Mouse (Mus musculus) stomach, postnatal 0 days (tissue): Measurements from ENCODE around the gene Tmem9. TPM values are rescaled to one million over a fixed set of nuclear protein-coding genes. Genes with fewer than 3 reads are reported as not detected.

Experiments used
- ATAC-seq: fragments of 200-750 bp; cut with Nextera tagmentation; 2 replicates; pipeline ENCODE4 v1.8.0; 2017; ENCODE audit not compliant: low FRiP score, low TSS enrichment
- DNase-seq: peaks from one replicate; pipeline ENCODE4 v3.0.0-alpha.2; 2016; ENCODE audit warnings: low spot score
- H3K27ac ChIP-seq: fragments of 300-500 bp; sonication (generic); replicated peaks from 2 replicates; pipeline ENCODE4 v1.5.1; 2014; ENCODE audit warnings: mild to moderate bottlenecking, control low read depth
- H3K27me3 ChIP-seq: fragments of 300-500 bp; sonication (generic); 2 replicates; pipeline ENCODE4 v1.6.1; 2014; ENCODE audit warnings: low read length; ENCODE audit not compliant: control insufficient read depth, insufficient read depth
- H3K36me3 ChIP-seq: fragments of 300-500 bp; sonication (generic); 2 replicates; pipeline ENCODE4 v1.6.1; 2014; ENCODE audit warnings: low read length, mixed read lengths; ENCODE audit not compliant: control insufficient read depth, insufficient read depth
- H3K4me1 ChIP-seq: fragments of 300-500 bp; sonication (generic); replicated peaks from 2 replicates; pipeline ENCODE4 v1.6.1; 2014; ENCODE audit warnings: antibody characterized with exemption; ENCODE audit not compliant: control insufficient read depth, insufficient read depth
- H3K4me2 ChIP-seq: fragments of 300-500 bp; sonication (generic); replicated peaks from 2 replicates; pipeline ENCODE4 v1.6.1; 2014; ENCODE audit warnings: low read depth, mild to moderate bottlenecking, control low read depth, moderate library complexity
- H3K4me3 ChIP-seq: fragments of 300-500 bp; sonication (generic); 2 replicates; pipeline ENCODE4 v1.5.1; 2014; ENCODE audit warnings: low read depth, low read length, control low read depth
- H3K9ac ChIP-seq: fragments of 300-500 bp; sonication (generic); 2 replicates; pipeline ENCODE4 v1.6.1; 2014; ENCODE audit warnings: mild to moderate bottlenecking, low read length, control low read depth, mixed read lengths
- H3K9me3 ChIP-seq: fragments of 300-500 bp; sonication (generic); 2 replicates; pipeline ENCODE4 v1.6.1; 2016; ENCODE audit warnings: low read length; ENCODE audit not compliant: control insufficient read depth
- CTCF ChIP-seq: IDR thresholded peaks from 2 replicates; pipeline ENCODE4 v1.5.1; 2016; ENCODE audit warnings: antibody characterized with exemption, low read depth, mild to moderate bottlenecking, moderate library complexity
- EP300 ChIP-seq: optimal IDR thresholded peaks from 2 replicates; pipeline ENCODE3; 2016; ENCODE audit warnings: antibody characterized with exemption
- WGBS: fragments of 180-500 bp; shearing (Covaris S2); extraction: QIAGEN DNeasy Blood & Tissue Kit; methylation state at CpG from one replicate; pipeline ENCODE4 v1.1.7; 2014; 5-methylcytosine and 5-hydroxymethylcytosine counted together
- polyA plus RNA-seq: library from polyadenylated mRNA; unstranded; fragments of >200 nt; fragmentation: Nextera tagmentation; extraction: Ambion mirVana; gene quantifications from 2 replicates; pipeline ENCODE4 v1.2.1, GENCODE M21; 2015

Tmem9 gene
- polyA plus RNA-seq, 1 experiment from 2014 or later = 65.9 TPM

GRCm38 (mm10) chr1:136001438-136001837 is 6.5 kb upstream of the Tmem9 start:
- Histone ChIP-seq H3K4me2 (no peak overlapping the region), H3K4me1 (no peaks in the 10 kb centered on the region), H3K4me3 (no peak overlapping the region), H3K27ac (no peak overlapping the region), H3K27me3 (no peaks in the 10 kb centered on the region), H3K9me3 (no peaks in the 10 kb centered on the region), H3K36me3 (no peaks in the 10 kb centered on the region), H3K9ac (no peak overlapping the region)
- WGBS = 61% methylated on average over 2 of the region's 2 CpGs
- TF ChIP-seq CTCF = no peak
- no peak for TF ChIP-seq EP300
- no peak for DNase-seq
- no peak for ATAC-seq

DNA sequence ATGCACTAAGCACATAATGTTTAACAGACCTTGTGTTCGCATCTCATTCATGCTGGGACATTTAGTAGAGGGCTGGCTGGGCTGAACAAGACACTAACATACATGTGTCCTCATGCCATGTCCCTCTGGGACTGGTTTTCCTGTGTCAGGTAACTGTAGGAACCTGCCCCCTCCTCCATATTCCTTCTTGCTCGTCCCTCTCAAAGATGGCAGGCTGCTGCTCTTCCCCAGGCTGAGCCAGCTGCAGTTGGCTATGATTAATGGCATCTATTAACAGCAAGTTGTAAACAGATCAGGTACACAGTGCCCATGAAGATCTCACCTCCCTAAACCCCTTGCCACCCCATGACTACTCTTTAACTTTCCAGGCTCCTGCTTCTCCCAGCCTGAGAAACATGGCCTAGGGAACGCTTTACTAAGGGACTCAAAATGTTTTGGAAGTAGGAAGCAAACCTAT is 1.6 kb upstream of the Tmem9 start, which contains the start of gene Igfn1:
Gene Igfn1 (minus strand): TSS at position 51 of the 457 bp plus-strand sequence.
- H3K27ac ChIP-seq = no peak within 1 kb of the TSS
- H3K4me1 ChIP-seq = no peaks in the 10 kb centered on the region
- WGBS = 81% methylated on average over 3 of the region's 3 CpGs
- H3K4me2 ChIP-seq = peak within 1 kb of the TSS; percentile 87
- H3K4me3 ChIP-seq = no peak within 1 kb of the TSS
- H3K9me3 ChIP-seq = no peaks in the 10 kb centered on the region
- TF ChIP-seq CTCF (no peak), EP300 (no peak)
- no peaks in the 10 kb centered on the region for H3K36me3 ChIP-seq
- DNase-seq = no peak
- no peak within 1 kb of the TSS for H3K9ac ChIP-seq
- ATAC-seq = no peak
- no peaks in the 10 kb centered on the region for H3K27me3 ChIP-seq

DNA sequence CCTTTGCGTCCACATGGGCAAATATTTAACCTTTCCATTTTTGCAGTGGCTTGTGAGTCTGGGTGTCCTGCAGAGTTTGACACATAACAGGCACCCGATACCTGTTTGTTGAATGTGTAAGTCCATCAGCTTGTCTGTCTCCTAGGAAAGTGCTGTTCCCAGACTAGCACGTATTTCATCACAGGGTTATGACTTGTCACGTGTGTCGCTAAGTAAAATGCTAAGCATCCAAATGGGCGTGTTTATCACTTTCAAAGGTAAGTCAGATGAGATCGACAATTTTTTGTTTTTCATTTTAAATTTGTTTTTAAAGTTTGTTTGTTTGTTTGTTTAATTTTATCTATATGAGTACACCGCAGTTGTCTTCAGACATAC is 196 bp downstream of the Tmem9 start:
- Histone ChIP-seq H3K4me3 (peak overlapping the region; percentile 47), H3K27ac (no peak overlapping the region), H3K4me1 (no peaks in the 10 kb centered on the region), H3K9me3 (no peaks in the 10 kb centered on the region), H3K36me3 (no peaks in the 10 kb centered on the region), H3K27me3 (no peaks in the 10 kb centered on the region), H3K4me2 (peak overlapping the region; percentile 87), H3K9ac (no peak overlapping the region)
- DNase-seq (no peak), ATAC-seq (no peak; the same call in 1 of the 2 replicates)
- TF ChIP-seq EP300 (no peak), CTCF (no peak)
- WGBS = 15% methylated on average over 8 of the region's 8 CpGs

DNA sequence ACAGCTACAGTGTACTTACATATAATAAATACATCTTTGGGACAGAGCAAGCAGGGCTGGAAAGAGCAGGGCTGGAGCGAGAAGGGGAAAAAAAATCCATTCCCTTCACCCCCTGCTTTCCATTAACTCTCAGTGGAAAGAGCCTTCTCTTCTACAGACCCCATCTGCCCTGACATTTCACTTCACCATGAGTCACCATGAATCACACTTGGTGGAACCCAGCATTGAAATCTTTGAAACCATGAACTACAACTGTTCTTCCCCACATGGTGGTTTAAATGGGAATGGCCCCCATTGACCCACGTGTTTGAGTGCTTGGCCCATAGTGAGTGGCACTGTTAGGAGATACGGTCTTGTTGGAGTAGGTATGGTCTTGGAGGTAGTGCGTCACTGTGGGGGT is 2.3 kb downstream of the Tmem9 start:
- Histone ChIP-seq H3K9ac (no peak overlapping the region), H3K27me3 (no peaks in the 10 kb centered on the region), H3K36me3 (no peaks in the 10 kb centered on the region), H3K4me2 (no peak overlapping the region), H3K4me3 (no peak overlapping the region), H3K27ac (no peak overlapping the region), H3K9me3 (no peaks in the 10 kb centered on the region), H3K4me1 (no peaks in the 10 kb centered on the region)
- WGBS = 94% methylated on average over 4 of the region's 4 CpGs
- DNase-seq = no peak
- ATAC-seq = no peak
- TF ChIP-seq EP300 (no peak), CTCF (no peak)

DNA sequence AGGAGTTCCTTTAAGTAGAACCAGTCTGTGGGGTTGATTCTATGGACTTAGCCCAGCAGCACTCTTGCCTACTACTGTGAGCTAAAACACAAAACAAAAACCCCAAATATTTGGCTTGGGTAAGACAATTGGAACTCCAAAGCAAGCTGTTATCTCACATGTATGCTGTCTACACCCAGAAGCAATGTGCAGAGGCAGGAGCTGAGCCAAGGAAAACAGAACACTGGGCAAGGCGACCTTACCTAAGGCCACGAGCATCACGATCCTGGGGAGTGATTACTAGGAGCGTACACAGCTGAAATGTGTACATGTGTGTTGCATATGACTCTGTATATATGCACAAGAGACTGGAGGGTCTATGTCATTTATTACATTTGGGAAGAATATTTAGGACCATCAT is 5.6 kb downstream of the Tmem9 start:
- no peak for ATAC-seq
- no peak overlapping the region for H3K9ac ChIP-seq
- TF ChIP-seq CTCF = no peak

GRCm38 (mm10) chr1:136014796-136015502 is 7.0 kb downstream of the Tmem9 start:
- Histone ChIP-seq H3K36me3 (no peaks in the 10 kb centered on the region), H3K27me3 (no peaks in the 10 kb centered on the region), H3K4me3 (no peak overlapping the region), H3K4me2 (no peak overlapping the region), H3K27ac (no peak overlapping the region), H3K9me3 (no peaks in the 10 kb centered on the region), H3K4me1 (no peaks in the 10 kb centered on the region), H3K9ac (no peak overlapping the region)
- no peak for TF ChIP-seq CTCF
- TF ChIP-seq EP300 = no peak
- 56% methylated on average over 2 of the region's 2 CpGs for WGBS
- ATAC-seq (no peak), DNase-seq (no peak)

More for the DNA sequence above, 5.6 kb downstream of the Tmem9 start:
- Histone ChIP-seq H3K9me3 (no peaks in the 10 kb centered on the region), H3K27me3 (no peaks in the 10 kb centered on the region), H3K27ac (no peak overlapping the region), H3K4me1 (no peaks in the 10 kb centered on the region), H3K4me2 (no peak overlapping the region), H3K4me3 (no peak overlapping the region), H3K36me3 (no peaks in the 10 kb centered on the region)
- DNase-seq = no peak
- 59% methylated on average over 4 of the region's 4 CpGs for WGBS
